Mouse (Mus musculus) testis, adult 2 months (tissue): ENCODE results near the gene Usp40. TPM values are rescaled to one million over a fixed set of nuclear protein-coding genes. Genes with fewer than 3 reads are reported as not detected.

Source experiments
- H3K27ac ChIP-seq: fragments of 200-500 bp; 2 replicates; pipeline ENCODE4 v1.5.1; 2012; ENCODE audit warnings: low read depth, low read length; ENCODE audit not compliant: control insufficient read depth, insufficient read depth
- H3K27me3 ChIP-seq: fragments of 200-500 bp; 2 replicates; pipeline ENCODE4 v1.6.1; 2012; ENCODE audit warnings: mild to moderate bottlenecking, low read length, moderate library complexity; ENCODE audit not compliant: control insufficient read depth, insufficient read depth
- H3K36me3 ChIP-seq: fragments of 200-500 bp; 2 replicates; pipeline ENCODE4 v1.6.1; 2012; ENCODE audit warnings: mild to moderate bottlenecking, low read length; ENCODE audit not compliant: control insufficient read depth, insufficient read depth
- H3K4me1 ChIP-seq: fragments of 200-500 bp; 2 replicates; pipeline ENCODE4 v1.6.1; 2012; ENCODE audit warnings: low read length; ENCODE audit not compliant: control insufficient read depth, insufficient read depth
- H3K4me3 ChIP-seq: fragments of 200-500 bp; 2 replicates; pipeline ENCODE4 v1.5.1; 2012; ENCODE audit warnings: low read depth, mild to moderate bottlenecking, low read length, moderate library complexity, mixed read lengths; ENCODE audit not compliant: control insufficient read depth
- CTCF ChIP-seq: fragments of 200-500 bp; IDR thresholded peaks from 2 replicates; pipeline ENCODE4 v1.5.1; 2012; ENCODE audit warnings: low read depth, mild to moderate bottlenecking, inconsistent platforms, low read length, moderate library complexity; ENCODE audit not compliant: control insufficient read depth, insufficient read depth, insufficient replicate concordance
- POLR2A ChIP-seq: fragments of 200-500 bp; IDR thresholded peaks from 2 replicates; pipeline ENCODE4 v1.6.1; 2012; ENCODE audit warnings: low read depth, mild to moderate bottlenecking, inconsistent platforms, low read length, moderate library complexity; ENCODE audit not compliant: control insufficient read depth
- polyA plus RNA-seq: library from polyadenylated mRNA; depleted of rRNA; stranded (reverse); fragments of >200 nt; gene quantifications from 2 replicates; pipeline ENCODE4 v1.2.3, GENCODE M21; 2012

Usp40 gene
- polyA plus RNA-seq, 1 experiment = 7.6 TPM

DNA sequence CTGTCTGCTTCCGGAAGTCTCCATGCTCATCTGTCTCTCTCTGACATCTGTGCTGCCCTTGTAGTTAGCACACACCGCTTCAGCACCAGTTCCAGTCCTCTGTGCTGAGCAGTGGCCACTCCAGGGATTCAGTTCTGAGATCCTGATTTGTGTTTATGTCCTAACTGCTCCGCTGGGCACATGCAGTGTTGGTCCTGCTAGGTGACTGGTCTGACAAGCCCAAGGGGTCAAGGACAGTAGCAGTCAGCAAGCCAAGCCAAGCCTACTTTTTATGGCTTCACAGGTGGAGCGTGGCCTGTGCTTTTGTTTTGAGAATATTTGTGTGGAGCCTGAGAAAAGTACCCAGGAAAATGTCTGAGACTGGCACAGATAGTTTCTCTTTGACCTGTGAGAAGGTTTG lies 83.5 kb downstream of the Usp40 start:
- Histone ChIP-seq H3K27me3 (no peaks in the 10 kb centered on the region), H3K4me1 (no peaks in the 10 kb centered on the region), H3K4me3 (no peak overlapping the region), H3K36me3 (peaks cover 7% of the 10 kb centered on the region), H3K27ac (no peak overlapping the region)
- TF ChIP-seq POLR2A = no peak
- no peak for TF ChIP-seq CTCF

DNA sequence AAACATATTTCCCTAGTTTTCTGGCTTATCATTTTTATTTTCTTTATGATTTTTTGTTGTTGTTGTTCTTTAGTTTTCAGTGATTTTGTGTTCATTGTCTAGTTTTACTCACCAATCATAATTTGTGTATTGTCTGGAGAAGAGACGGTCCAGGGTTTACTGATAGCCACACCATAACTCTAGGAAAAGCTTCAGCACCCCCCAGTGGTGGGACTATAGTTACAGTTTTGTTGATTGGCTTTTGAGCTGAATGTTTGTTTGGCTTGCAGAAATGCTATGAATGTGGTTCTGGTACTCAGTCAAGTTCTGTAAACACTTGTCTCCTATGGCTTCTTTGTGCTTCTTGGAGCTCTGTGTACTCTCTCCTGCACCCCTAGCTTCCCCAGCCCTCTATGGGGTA lies 85.7 kb downstream of the Usp40 start:
- Histone ChIP-seq H3K27me3 (no peaks in the 10 kb centered on the region), H3K27ac (no peak overlapping the region), H3K4me1 (no peaks in the 10 kb centered on the region), H3K4me3 (no peak overlapping the region), H3K36me3 (peaks cover 11% of the 10 kb centered on the region)
- TF ChIP-seq POLR2A (no peak), CTCF (no peak)

DNA sequence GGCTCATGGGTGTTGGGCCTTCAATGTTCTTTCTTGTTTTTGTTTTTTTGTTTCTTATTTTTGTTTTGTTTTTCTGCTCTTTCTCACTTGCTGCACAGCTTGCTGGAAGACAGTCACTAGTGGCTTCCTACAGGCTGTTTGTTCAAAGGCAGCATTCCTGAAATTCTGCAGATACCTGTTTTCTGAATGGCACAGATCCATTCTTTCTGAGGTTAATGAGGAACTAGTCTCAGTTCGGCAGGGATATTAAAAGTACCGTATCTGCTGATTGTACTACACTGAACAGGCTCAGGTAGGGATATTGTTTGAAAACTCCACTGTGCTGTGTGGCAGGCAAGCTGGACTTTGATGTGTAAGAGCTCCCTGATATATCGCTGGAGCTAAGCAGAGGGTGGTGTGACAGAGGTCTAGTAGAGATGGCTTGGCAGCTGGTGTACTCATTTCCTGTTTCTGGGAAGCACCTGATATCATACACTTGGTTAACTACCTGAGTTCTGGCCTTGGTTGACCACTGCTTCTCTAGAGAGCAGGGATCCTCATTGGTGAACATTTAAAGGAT lies 88.2 kb downstream of the Usp40 start:
- Histone ChIP-seq H3K4me1 (no peaks in the 10 kb centered on the region), H3K36me3 (peaks cover 10% of the 10 kb centered on the region), H3K27me3 (no peaks in the 10 kb centered on the region), H3K4me3 (no peak overlapping the region), H3K27ac (no peak overlapping the region)
- TF ChIP-seq CTCF (no peak), POLR2A (no peak)

DNA sequence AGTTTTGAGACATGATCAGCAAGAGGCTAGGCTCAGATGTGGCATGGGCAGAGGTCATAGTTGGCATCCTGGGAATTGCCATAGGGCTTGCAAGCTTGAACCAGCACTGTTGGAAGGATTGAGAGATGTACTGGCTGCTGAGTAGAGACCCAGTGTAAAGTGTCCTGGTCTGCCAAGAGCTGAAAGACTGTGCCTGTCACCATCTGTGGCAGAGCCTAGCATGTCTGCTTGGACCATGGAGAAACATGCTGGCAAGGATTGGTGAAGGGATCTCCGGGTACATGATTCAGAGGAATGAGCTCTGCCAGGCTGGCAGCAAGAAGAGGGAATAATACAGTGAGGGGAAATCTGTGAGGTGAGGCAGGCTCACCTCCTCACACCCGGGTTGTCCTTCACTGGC lies 90.3 kb downstream of the Usp40 start:
- peaks cover 10% of the 10 kb centered on the region for H3K36me3 ChIP-seq
- no peak overlapping the region for H3K27ac ChIP-seq
- no peak overlapping the region for H3K4me3 ChIP-seq
- no peaks in the 10 kb centered on the region for H3K4me1 ChIP-seq
- TF ChIP-seq CTCF (no peak), POLR2A (no peak)
- H3K27me3 ChIP-seq = no peaks in the 10 kb centered on the region

DNA sequence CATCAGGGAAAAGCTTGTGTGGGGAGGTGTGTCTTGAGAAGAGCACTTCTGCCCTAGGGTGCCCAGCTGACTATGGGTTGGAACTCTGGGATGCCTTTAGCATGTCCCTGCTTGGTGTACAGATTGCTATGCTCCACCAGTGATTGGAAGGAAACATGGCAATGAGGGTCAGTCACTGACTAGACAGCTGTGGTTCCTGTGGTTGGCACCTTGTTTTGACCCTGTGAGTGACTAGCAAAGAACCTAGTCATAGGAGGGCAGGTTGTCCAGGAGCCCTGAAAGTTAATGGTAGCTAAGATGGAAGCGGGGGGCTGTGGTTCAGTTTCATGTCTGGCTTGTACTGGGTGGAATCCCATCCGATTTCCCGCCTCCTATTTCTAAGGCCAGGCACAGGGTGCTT lies 91.0 kb downstream of the Usp40 start:
- no peak overlapping the region for H3K27ac ChIP-seq
- peaks cover 10% of the 10 kb centered on the region for H3K36me3 ChIP-seq
- H3K4me1 ChIP-seq = no peaks in the 10 kb centered on the region
- no peak overlapping the region for H3K4me3 ChIP-seq
- no peak for TF ChIP-seq CTCF
- TF ChIP-seq POLR2A = no peak
- H3K27me3 ChIP-seq = no peaks in the 10 kb centered on the region

DNA sequence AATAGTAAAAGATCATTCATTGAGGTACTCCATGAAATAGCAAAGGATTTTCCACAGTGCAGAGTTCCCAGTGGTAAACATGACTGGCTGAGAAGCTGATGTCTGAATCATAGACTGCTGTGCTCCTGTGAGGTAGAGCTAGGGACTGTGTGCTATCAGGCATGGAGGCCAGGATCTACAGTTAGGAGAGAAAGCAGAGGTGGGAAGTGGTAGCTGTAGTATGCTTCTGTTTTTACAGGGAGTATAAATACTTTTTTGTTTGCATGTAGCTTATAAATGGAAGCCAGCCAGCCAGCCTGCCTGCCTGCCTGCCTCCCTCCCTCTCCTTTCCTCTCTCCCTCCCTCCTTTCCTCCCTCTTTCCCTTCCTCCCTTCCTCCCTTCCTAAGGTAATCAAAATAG lies 95.0 kb downstream of the Usp40 start:
- TF ChIP-seq POLR2A (no peak), CTCF (no peak)
- Histone ChIP-seq H3K4me3 (no peak overlapping the region), H3K27me3 (no peaks in the 10 kb centered on the region), H3K27ac (no peak overlapping the region), H3K4me1 (no peaks in the 10 kb centered on the region), H3K36me3 (peaks cover 6% of the 10 kb centered on the region)

DNA sequence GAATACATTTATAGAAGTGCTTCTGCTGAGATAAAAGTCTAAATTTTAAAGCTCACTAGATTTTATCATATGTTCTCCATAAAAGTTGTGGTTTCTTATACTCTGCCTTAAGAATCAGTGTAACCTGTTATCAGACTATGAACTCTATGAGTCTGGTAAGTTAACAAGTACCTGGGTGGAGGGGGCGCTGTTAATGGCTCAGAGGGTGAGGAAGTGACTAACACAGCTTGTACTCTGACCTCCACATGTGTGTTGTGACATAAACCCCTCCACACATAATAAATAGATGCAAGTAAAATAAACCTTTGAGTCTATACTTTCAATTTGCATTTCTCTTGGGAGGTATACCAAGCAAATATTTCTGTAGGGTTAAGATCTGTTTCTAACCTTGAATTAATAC lies 97.9 kb downstream of the Usp40 start:
- Histone ChIP-seq H3K4me1 (no peaks in the 10 kb centered on the region), H3K27ac (no peak overlapping the region), H3K36me3 (no peaks in the 10 kb centered on the region), H3K4me3 (no peak overlapping the region), H3K27me3 (no peaks in the 10 kb centered on the region)
- TF ChIP-seq CTCF (no peak), POLR2A (no peak)

DNA sequence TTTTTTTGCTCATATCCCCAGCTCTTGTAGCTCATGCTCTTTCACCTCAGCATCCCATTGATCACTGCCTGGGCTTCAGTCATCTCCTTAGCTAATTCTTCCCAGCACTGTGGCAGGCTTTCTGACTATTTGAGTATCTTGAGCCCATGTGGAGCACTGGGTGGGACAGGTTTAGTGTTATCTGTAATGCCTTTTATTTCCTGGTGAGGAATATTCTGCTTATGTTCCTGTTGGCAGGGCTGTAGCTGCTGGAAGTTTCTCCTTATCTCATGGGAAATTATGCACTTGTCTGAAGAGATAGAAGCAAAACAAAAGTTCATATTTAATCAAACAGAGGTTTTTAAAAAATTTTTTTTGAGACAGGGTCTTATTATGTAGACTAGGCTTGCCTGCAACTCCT lies 98.8 kb downstream of the Usp40 start:
- H3K4me1 ChIP-seq = no peaks in the 10 kb centered on the region
- H3K4me3 ChIP-seq = no peak overlapping the region
- H3K36me3 ChIP-seq = no peaks in the 10 kb centered on the region
- no peaks in the 10 kb centered on the region for H3K27me3 ChIP-seq
- no peak overlapping the region for H3K27ac ChIP-seq
- TF ChIP-seq POLR2A = no peak
- no peak for TF ChIP-seq CTCF
